Mouse (Mus musculus) limb, embryonic 13.5 days (tissue): ENCODE data around the gene Zswim3. TPM values are rescaled to one million over a fixed set of nuclear protein-coding genes. Genes with fewer than 3 reads are reported as not detected.

Experiments used
- ATAC-seq: fragments of 200-750 bp; cut with Nextera tagmentation; 2 replicates; pipeline ENCODE4 v1.8.0; 2017; ENCODE audit warnings: low read depth, moderate number of reproducible peaks, moderate TSS enrichment; ENCODE audit not compliant: low FRiP score
- H3K27ac ChIP-seq: fragments of 300-500 bp; sonication (generic); 2 replicates; pipeline ENCODE4 v1.5.1; 2015; ENCODE audit warnings: inconsistent platforms, mild to moderate bottlenecking, moderate library complexity
- H3K27me3 ChIP-seq: fragments of 300-500 bp; sonication (generic); 2 replicates; pipeline ENCODE4 v1.6.1; 2015; ENCODE audit warnings: mild to moderate bottlenecking, inconsistent platforms
- H3K36me3 ChIP-seq: fragments of 300-500 bp; sonication (generic); 2 replicates; pipeline ENCODE4 v1.6.1; 2015; ENCODE audit warnings: inconsistent platforms, mild to moderate bottlenecking, moderate library complexity
- H3K4me1 ChIP-seq: fragments of 300-500 bp; sonication (generic); 2 replicates; pipeline ENCODE4 v1.6.1; 2015; ENCODE audit warnings: inconsistent platforms
- H3K4me2 ChIP-seq: fragments of 300-500 bp; sonication (generic); replicated peaks from 2 replicates; pipeline ENCODE4 v1.6.1; 2015; ENCODE audit warnings: inconsistent platforms, mild to moderate bottlenecking, moderate library complexity
- H3K4me3 ChIP-seq: fragments of 300-500 bp; sonication (generic); 2 replicates; pipeline ENCODE4 v1.5.1; 2015; ENCODE audit warnings: moderate library complexity, mild to moderate bottlenecking, inconsistent platforms
- H3K9ac ChIP-seq: fragments of 300-500 bp; sonication (generic); 2 replicates; pipeline ENCODE4 v1.6.1; 2015; ENCODE audit warnings: mild to moderate bottlenecking, inconsistent platforms
- H3K9me3 ChIP-seq: fragments of 300-500 bp; sonication (generic); 2 replicates; pipeline ENCODE4 v1.6.1; 2016; ENCODE audit warnings: inconsistent platforms
- WGBS: fragments of 180-500 bp; shearing (Covaris S2); methylation state at CpG from one replicate; pipeline ENCODE4 v1.1.7; 2015; 5-methylcytosine and 5-hydroxymethylcytosine counted together
- polyA plus RNA-seq: library from polyadenylated mRNA; unstranded; fragments of >200 nt; fragmentation: Nextera tagmentation; extraction: Ambion mirVana; gene quantifications from 2 replicates; pipeline ENCODE4 v1.2.1, GENCODE M21; 2015

Gene Zswim3
- polyA plus RNA-seq, 1 experiment from 2014 or later: 7.2 TPM

DNA sequence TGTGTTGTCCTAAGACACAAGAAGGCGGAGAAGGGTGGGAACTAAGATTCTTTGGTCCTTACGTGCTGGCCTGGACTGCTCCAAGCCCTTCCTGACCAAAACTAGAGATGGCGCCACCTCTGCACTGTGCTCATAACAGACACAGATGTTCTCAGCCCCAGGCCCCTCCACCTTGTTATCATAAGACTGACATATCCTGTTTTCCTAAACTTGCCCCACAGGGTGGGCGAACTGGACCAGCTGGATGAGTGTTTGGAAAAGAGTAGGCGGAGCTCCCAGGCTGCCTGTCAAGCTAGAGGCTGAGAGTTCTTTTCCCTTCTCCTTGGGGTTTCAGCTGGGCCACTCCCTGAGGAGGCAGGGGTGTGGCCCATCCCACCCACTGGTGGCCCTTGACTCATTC lies 12.8 kb downstream of the Zswim3 start:
- no peak overlapping the region for H3K4me3 ChIP-seq
- H3K4me1 ChIP-seq: peaks cover 4% of the 10 kb centered on the region; the same call in 1 of the 2 replicates
- no peak overlapping the region for H3K4me2 ChIP-seq
- no peak overlapping the region for H3K9ac ChIP-seq
- no peak overlapping the region for H3K27ac ChIP-seq
- WGBS: 76% methylated on average over 5 of the region's 5 CpGs
- ATAC-seq: no peak
- H3K9me3 ChIP-seq: no peaks in the 10 kb centered on the region
- no peaks in the 10 kb centered on the region for H3K27me3 ChIP-seq
- peaks cover 17% of the 10 kb centered on the region for H3K36me3 ChIP-seq

DNA sequence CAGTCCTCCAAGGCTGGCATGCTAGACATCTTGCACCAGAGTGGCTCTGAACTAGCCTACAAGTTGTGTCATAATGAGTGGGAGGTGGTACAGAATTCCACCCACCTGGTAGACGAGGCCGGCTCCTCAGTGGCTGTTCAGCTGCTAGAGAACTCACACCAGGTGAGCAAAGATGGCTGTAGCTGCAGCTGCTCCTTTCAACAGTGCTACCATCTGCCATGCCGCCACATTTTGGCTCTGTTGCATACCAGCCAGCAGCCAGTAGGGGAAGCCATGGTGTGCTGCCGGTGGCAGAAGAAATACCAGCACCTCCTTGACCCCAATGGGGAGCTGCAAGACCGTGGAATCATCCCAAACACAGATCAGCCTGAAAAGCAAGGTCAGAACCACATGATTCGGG lies 16.2 kb downstream of the Zswim3 start:
- H3K27ac ChIP-seq: no peak overlapping the region
- H3K27me3 ChIP-seq: no peaks in the 10 kb centered on the region
- H3K9ac ChIP-seq: no peak overlapping the region
- WGBS: 80% methylated on average over 6 of the region's 6 CpGs
- no peak overlapping the region for H3K4me2 ChIP-seq
- peaks cover 32% of the 10 kb centered on the region for H3K36me3 ChIP-seq
- no peaks in the 10 kb centered on the region for H3K9me3 ChIP-seq
- ATAC-seq: no peak
- H3K4me1 ChIP-seq: peaks cover 10% of the 10 kb centered on the region
- H3K4me3 ChIP-seq: no peak overlapping the region

DNA sequence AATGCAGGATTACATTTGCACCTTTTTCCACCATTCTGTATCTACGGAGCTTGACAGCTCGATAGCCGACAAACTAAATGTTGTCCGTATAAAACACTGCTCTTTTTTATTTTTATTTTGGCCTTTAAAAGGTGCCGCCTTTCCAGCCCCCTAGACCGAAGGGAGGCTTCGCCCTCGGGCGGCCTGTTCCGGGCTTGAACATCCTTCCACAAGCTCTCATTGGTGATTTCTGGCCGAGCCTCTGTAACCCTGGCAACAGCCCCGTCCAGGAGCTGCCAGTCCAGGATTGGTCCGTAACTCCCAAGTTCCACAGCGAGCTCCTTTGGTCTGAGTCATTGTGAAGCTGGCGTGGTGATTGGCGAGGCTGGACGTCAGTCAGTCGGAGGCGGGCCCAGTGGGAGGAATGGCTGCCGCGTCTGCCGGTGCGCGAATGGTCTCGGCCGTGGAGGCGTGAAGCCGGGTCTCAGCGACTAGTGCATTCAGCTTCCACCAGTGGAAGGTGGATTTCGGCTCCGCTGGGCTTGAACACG lies 17.8 kb downstream of the Zswim3 start, which contains the start of gene Zswim1:
TSS of gene Zswim1 (plus strand) at position 51 of the 530 bp plus-strand sequence.
- 2% methylated on average over 32 of the region's 32 CpGs for WGBS
- peaks cover 10% of the 10 kb centered on the region for H3K4me1 ChIP-seq
- H3K27ac ChIP-seq: peak within 1 kb of the TSS; percentile 67; the same call in 1 of the 2 replicates
- peak; percentile 99 for ATAC-seq
- peak within 1 kb of the TSS; percentile 71 for H3K4me3 ChIP-seq
- H3K36me3 ChIP-seq: peaks cover 48% of the 10 kb centered on the region
- H3K9me3 ChIP-seq: no peaks in the 10 kb centered on the region
- H3K9ac ChIP-seq: peak within 1 kb of the TSS; percentile 76
- H3K4me2 ChIP-seq: peak within 1 kb of the TSS; percentile 74
- no peaks in the 10 kb centered on the region for H3K27me3 ChIP-seq

DNA sequence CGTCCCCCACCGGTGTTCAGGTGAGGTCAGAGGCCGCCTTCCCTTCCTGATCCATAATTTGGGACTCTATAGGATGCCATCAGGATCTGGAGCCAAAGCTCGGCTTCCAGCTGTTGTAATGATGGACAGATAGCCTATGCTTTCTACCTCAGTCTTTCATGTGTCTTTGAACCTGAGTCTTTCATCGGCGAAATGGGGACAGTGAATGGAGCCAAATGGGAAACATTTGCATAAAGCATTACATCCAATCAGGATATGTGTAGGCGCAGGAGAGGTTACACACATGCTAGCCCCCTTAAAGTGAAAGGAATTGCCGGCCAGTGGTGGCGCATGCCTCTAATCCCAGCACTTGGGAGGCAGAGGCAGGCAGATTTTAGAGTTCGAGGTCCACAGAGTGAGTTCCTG lies 18.3 kb downstream of the Zswim3 start:
- 3% methylated on average over 10 of the region's 10 CpGs for WGBS
- Histone ChIP-seq H3K27me3 (no peaks in the 10 kb centered on the region), H3K9ac (peak overlapping the region; percentile 76), H3K4me2 (peak overlapping the region; percentile 74), H3K36me3 (peaks cover 53% of the 10 kb centered on the region), H3K4me3 (peak overlapping the region; percentile 71), H3K27ac (peak overlapping the region; percentile 67; the same call in 1 of the 2 replicates), H3K9me3 (no peaks in the 10 kb centered on the region), H3K4me1 (peaks cover 10% of the 10 kb centered on the region)
- ATAC-seq: peak; percentile 21; the same call in 1 of the 2 replicates

DNA sequence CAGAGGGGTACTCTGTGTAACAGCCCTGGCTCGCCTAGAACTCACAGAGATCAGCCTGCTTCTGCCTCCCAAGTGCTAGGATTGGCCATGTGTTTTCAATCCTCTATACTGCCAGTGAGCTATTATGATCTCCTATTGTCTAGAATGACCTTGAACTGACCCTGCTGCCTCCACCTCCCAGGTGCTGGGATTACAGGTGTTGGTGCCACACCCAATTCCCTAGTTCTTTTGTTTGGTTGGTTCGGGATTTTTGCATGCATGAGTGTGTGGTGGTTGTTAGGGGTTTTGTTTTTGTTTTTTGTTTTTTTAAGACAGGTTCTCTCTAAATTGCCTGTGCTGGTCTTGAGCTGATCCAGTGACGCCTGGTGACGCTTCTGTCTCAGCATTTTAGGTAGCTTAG lies 19.1 kb downstream of the Zswim3 start:
- no peak for ATAC-seq
- Histone ChIP-seq H3K9me3 (no peaks in the 10 kb centered on the region), H3K4me3 (peak overlapping the region; percentile 71; the same call in 1 of the 2 replicates), H3K4me1 (peaks cover 10% of the 10 kb centered on the region), H3K27me3 (no peaks in the 10 kb centered on the region), H3K27ac (no peak overlapping the region), H3K4me2 (peak overlapping the region; percentile 74), H3K36me3 (peaks cover 61% of the 10 kb centered on the region), H3K9ac (no peak overlapping the region)
- WGBS: 92% methylated on average over 4 of the region's 4 CpGs

DNA sequence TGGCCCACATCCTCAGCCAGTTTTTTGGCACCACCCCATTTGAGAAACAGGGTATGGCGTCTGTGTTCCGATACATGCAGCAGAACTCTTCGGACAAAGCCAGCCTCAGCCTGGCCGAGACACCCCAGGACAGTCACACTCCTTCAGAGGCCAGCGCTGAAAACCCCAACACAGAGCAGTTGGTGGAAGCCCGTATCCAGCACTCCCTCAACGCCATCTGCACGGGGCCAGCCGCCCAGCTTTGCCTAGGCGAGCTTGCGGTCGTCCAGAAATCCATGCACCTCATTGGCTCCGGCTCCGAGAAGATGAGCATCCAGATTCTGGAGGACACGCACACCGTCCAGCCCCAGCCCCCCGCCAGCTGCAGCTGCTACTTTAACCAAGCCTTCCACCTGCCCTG lies 20.6 kb downstream of the Zswim3 start:
- H3K4me1 ChIP-seq: peaks cover 10% of the 10 kb centered on the region
- no peak overlapping the region for H3K27ac ChIP-seq
- H3K27me3 ChIP-seq: no peaks in the 10 kb centered on the region
- no peak overlapping the region; the same call in 1 of the 2 replicates for H3K9ac ChIP-seq
- ATAC-seq: no peak
- H3K9me3 ChIP-seq: no peaks in the 10 kb centered on the region
- no peak overlapping the region for H3K4me3 ChIP-seq
- H3K4me2 ChIP-seq: no peak overlapping the region
- 95% methylated on average over 17 of the region's 17 CpGs for WGBS
- peaks cover 56% of the 10 kb centered on the region for H3K36me3 ChIP-seq

DNA sequence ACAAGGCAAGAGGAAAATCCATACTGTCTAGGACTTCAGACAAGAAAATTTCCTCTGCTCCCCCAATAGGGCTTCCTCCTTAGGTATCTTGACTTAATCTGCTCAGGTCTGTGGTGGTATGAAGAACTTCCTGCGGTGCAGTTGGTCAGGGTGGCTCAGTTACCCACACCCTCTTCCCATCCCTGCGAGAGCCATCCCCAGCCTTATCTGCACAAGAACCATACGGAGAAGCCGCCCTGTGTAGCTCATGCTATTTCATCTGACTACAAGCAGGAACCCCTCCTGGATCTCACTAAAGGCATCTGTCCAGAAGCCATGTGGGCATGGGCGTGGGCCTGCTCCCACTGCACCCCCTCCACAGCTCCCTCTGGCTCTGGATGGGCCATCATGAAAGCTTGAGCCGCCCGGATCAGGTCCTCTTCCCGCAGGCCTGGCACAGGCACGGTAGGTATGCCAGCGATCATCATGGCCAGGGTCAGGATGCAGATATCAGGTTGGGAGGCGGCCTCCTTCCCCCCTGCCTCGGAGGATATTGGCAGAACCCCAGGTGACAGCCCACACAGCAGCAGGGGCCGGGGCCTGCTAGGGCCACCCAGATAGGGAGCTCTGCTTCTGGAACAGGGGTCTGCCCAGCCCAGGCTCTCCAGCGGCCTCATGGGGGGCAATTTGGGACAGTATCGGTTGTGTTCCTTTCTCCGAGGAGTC lies 22.4 kb downstream of the Zswim3 start:
- Histone ChIP-seq H3K27me3 (no peaks in the 10 kb centered on the region), H3K9me3 (no peaks in the 10 kb centered on the region), H3K36me3 (peaks cover 46% of the 10 kb centered on the region), H3K9ac (0 out of 2 replicates have a peak overlapping the region, but pooled peaks have one; percentile 14), H3K4me1 (peaks cover 8% of the 10 kb centered on the region), H3K4me2 (no peak overlapping the region), H3K4me3 (no peak overlapping the region), H3K27ac (no peak overlapping the region)
- WGBS: 85% methylated on average over 16 of the region's 16 CpGs
- no peak for ATAC-seq

DNA sequence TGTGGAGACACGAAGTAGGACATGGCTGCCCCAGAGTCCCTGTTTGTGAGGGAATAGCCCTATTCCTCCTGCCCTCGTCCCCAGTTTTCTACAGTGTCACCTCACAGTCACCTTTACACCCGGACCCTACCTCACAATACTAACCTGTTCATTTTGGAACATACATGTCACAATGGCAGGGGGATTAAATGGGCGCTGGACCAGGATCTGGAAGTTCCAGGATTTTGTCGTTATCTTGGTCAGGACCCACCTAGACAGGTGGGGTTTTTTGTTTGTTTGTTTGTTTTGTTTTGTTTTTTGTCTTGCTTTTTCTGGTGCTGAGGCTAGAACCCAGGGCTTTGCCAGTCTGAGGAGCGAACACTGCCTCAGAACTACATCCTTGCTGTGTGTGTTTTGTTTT lies 23.5 kb downstream of the Zswim3 start, which contains the start of gene Spata25:
TSS of gene Spata25 (minus strand) at position 101 of the 400 bp plus-strand sequence.
- Histone ChIP-seq H3K27ac (no peak within 1 kb of the TSS), H3K4me1 (peaks cover 12% of the 10 kb centered on the region), H3K9me3 (no peaks in the 10 kb centered on the region), H3K4me3 (no peak within 1 kb of the TSS), H3K9ac (0 out of 2 replicates have a peak within 1 kb of the TSS, but pooled peaks have one; percentile 14), H3K27me3 (no peaks in the 10 kb centered on the region), H3K36me3 (peaks cover 46% of the 10 kb centered on the region), H3K4me2 (no peak within 1 kb of the TSS)
- WGBS: 87% methylated on average over 6 of the region's 6 CpGs
- no peak for ATAC-seq

DNA sequence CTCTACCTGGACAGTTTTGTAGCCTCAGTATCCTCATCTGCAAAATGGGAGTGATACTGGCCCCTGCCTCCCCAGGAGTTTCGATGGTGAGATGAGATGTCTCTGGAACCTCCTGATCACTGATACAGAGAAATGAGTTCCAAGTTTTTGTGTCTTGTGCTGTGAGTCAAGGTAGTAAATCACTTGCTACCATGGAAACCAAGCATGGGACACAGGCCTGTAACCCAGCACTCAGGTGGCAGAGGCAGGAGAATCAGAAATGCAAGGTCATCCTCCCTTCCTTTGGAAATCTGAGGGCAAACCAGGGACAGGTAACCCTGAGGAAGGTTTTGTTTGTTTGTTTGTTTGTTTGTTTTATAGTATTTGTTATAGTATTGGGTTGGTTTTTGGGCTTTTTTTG lies 24.2 kb downstream of the Zswim3 start:
- ATAC-seq: no peak
- Histone ChIP-seq H3K4me2 (no peak overlapping the region), H3K4me1 (peaks cover 8% of the 10 kb centered on the region), H3K9me3 (no peaks in the 10 kb centered on the region), H3K9ac (no peak overlapping the region), H3K27me3 (no peaks in the 10 kb centered on the region), H3K27ac (no peak overlapping the region), H3K36me3 (peaks cover 46% of the 10 kb centered on the region), H3K4me3 (no peak overlapping the region)
- 100% methylated on average over 1 of the region's 1 CpGs for WGBS

DNA sequence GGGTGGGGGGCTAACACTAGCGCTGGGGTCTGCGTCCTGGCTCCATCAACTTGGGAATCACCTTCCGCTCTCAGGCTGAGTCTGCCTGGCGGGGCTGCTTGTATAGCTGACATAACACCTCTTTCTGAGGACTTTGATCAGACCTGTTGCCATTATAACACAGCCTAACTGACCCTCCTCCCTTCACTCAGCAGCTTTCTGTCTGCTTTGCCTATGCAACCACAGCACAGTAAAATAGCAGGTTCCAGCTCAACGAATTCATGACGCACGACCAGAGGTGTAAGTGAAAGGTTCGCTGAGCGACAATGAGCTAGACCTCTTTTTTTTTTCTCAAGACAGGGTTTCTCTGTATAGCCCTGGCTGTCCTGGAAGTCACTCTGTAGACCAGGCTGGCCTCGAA lies 26.1 kb downstream of the Zswim3 start:
- Histone ChIP-seq H3K27me3 (no peaks in the 10 kb centered on the region), H3K4me1 (peaks cover 18% of the 10 kb centered on the region), H3K36me3 (peaks cover 39% of the 10 kb centered on the region), H3K4me3 (no peak overlapping the region), H3K9ac (no peak overlapping the region), H3K27ac (no peak overlapping the region), H3K4me2 (no peak overlapping the region), H3K9me3 (no peaks in the 10 kb centered on the region)
- WGBS: 79% methylated on average over 10 of the region's 10 CpGs
- no peak for ATAC-seq

DNA sequence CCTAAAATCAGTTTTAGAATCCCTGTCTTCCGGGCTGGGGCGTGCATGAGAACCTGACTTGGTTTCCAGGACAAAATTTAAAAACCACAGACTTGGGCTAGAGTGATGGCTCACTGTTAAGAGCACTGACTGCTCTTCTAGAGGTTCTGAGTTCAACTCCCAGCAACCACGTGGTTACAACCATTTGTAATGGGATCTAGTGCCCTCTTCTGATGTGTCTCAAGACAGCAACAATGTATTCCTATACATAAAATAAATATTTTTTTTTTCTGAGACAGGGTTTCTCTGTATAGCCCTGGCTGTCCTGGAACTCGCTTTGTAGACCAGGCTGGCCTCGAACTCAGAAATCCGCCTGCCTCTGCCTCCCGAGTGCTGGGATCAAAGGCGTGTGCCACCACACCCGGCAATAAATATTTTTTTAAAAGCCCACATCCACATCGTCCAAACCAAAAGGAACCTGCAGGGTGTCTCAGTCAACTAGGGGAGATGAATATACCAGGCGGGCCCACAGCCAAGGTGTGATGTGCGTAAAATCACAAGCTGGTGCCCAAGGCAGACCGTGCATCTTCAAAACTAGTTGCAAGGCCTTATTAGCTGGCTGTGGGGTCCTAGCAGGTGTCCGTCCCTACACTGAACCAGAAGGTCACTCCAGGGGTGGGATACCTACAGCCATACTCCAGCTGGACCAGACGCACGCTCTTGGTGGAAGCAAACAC lies 27.3 kb downstream of the Zswim3 start:
- peak overlapping the region; percentile 86 for H3K9ac ChIP-seq
- peak overlapping the region; percentile 98 for H3K4me2 ChIP-seq
- H3K27ac ChIP-seq: peak overlapping the region; percentile 75; the same call in 1 of the 2 replicates
- no peaks in the 10 kb centered on the region for H3K9me3 ChIP-seq
- no peak for ATAC-seq
- 59% methylated on average over 16 of the region's 16 CpGs for WGBS
- H3K4me1 ChIP-seq: peaks cover 18% of the 10 kb centered on the region
- peak overlapping the region; percentile 78 for H3K4me3 ChIP-seq
- peaks cover 38% of the 10 kb centered on the region for H3K36me3 ChIP-seq
- no peaks in the 10 kb centered on the region for H3K27me3 ChIP-seq

DNA sequence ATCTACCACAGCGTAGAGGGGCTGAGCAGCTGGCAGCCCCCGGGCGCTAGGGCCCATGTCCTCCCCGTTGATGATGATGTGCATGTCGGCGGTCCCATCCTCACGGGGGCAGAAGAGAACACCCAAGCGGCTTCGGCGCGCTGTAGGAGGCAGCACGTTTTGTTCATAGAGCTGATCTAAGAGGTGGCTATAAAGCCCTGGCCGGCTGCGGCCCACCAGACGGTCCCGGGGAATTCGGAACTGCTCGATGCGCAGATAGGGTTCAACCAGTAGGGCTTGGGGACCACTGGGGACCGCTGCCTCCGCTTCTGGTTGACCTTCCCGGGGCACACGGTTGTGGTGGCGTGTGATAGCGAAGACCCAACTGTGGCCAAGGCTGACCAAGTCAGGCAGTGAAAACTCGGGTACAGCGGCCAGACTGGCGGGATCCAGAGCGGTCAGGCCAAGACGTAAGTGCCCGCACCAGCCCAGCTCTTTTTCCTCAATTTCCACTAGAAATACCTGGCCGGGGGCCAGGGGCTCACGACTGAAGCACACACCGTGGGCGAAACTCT lies 27.9 kb downstream of the Zswim3 start, which contains the start of gene Ctsa:
TSS of gene Ctsa (plus strand) at position 126 of the 554 bp plus-strand sequence.
- WGBS: 1% methylated on average over 35 of the region's 35 CpGs
- Histone ChIP-seq H3K4me1 (peaks cover 18% of the 10 kb centered on the region), H3K27me3 (no peaks in the 10 kb centered on the region), H3K27ac (peak within 1 kb of the TSS; percentile 75), H3K36me3 (peaks cover 37% of the 10 kb centered on the region), H3K9ac (peak within 1 kb of the TSS; percentile 86), H3K9me3 (no peaks in the 10 kb centered on the region), H3K4me2 (peak within 1 kb of the TSS; percentile 98), H3K4me3 (peak within 1 kb of the TSS; percentile 78)
- peak; percentile 34; the same call in 1 of the 2 replicates for ATAC-seq
